Mouse (Mus musculus): ENCODE results near the gene Tmem238. TPM values are rescaled to one million over a fixed set of nuclear protein-coding genes. Genes with fewer than 3 reads are reported as not detected.

Gene Tmem238
- polyA plus RNA-seq, 1 experiment from 2014 or later = 5.8 TPM

- WGBS = 32% methylated on average over 5 of the region's 5 CpGs
- Histone ChIP-seq H3K27me3 (ENCODE audit: control insufficient read depth, insufficient read depth, low read length) (peaks cover 49% of the 10 kb centered on the region), H3K4me3 (ENCODE audit: low read length) (no peak overlapping the region), H3K4me1 (ENCODE audit: control insufficient read depth, insufficient read depth, low read length) (peaks cover 5% of the 10 kb centered on the region; the same call in 1 of the 2 replicates), H3K4me2 (ENCODE audit: low read depth, low read length) (no peak overlapping the region), H3K27ac (ENCODE audit: low read length) (no peak overlapping the region), H3K36me3 (ENCODE audit: control insufficient read depth, insufficient read depth) (no peaks in the 10 kb centered on the region), H3K9me3 (replicated peaks; ENCODE audit: control insufficient read depth, low read length) (no peaks in the 10 kb centered on the region), H3K9ac (ENCODE audit: low read length) (no peak overlapping the region)
- no peak for ATAC-seq (replicated peaks; ENCODE audit: extremely low read depth, insufficient read depth, low FRiP score)
Observed at GRCm38 (mm10) chr7:4779921-4780320, 9.5 kb downstream of the Tmem238 start.

- WGBS = 7% methylated on average over 17 of the region's 20 CpGs
- no peaks in the 10 kb centered on the region for H3K36me3 ChIP-seq (ENCODE audit: control insufficient read depth, insufficient read depth)
- H3K4me2 ChIP-seq (ENCODE audit: low read depth, low read length) = no peak overlapping the region
- ATAC-seq (replicated peaks; ENCODE audit: extremely low read depth, insufficient read depth, low FRiP score) = no peak
- H3K9ac ChIP-seq (ENCODE audit: low read length) = no peak overlapping the region
- H3K9me3 ChIP-seq (replicated peaks; ENCODE audit: control insufficient read depth, low read length) = no peaks in the 10 kb centered on the region
- H3K4me3 ChIP-seq (ENCODE audit: low read length) = no peak overlapping the region
- peaks cover 55% of the 10 kb centered on the region for H3K27me3 ChIP-seq (ENCODE audit: control insufficient read depth, insufficient read depth, low read length)
- peaks cover 5% of the 10 kb centered on the region; the same call in 1 of the 2 replicates for H3K4me1 ChIP-seq (ENCODE audit: control insufficient read depth, insufficient read depth, low read length)
- no peak overlapping the region for H3K27ac ChIP-seq (ENCODE audit: low read length)
Observed at GRCm38 (mm10) chr7:4777851-4778637, 11.4 kb downstream of the Tmem238 start.

- Histone ChIP-seq H3K4me2 (ENCODE audit: low read depth, low read length) (peak overlapping the region; percentile 58), H3K9ac (ENCODE audit: low read length) (no peak overlapping the region; the same call in 1 of the 2 replicates), H3K27ac (ENCODE audit: low read length) (no peak overlapping the region), H3K9me3 (replicated peaks; ENCODE audit: control insufficient read depth, low read length) (no peaks in the 10 kb centered on the region), H3K27me3 (ENCODE audit: control insufficient read depth, insufficient read depth, low read length) (peaks cover 53% of the 10 kb centered on the region), H3K4me1 (ENCODE audit: control insufficient read depth, insufficient read depth, low read length) (peaks cover 5% of the 10 kb centered on the region; the same call in 1 of the 2 replicates), H3K4me3 (ENCODE audit: low read length) (peak overlapping the region; percentile 41), H3K36me3 (ENCODE audit: control insufficient read depth, insufficient read depth) (no peaks in the 10 kb centered on the region)
- WGBS = 1% methylated on average over 43 of the region's 56 CpGs
- ATAC-seq (replicated peaks; ENCODE audit: extremely low read depth, insufficient read depth, low FRiP score) = peak; percentile 61
Observed at GRCm38 (mm10) chr7:4776861-4777830, 12.3 kb downstream of the Tmem238 start.

GRCm38 (mm10) chr7:4776131-4776530, 13.3 kb downstream of the Tmem238 start:
- H3K27me3 ChIP-seq (ENCODE audit: control insufficient read depth, insufficient read depth, low read length) = peaks cover 53% of the 10 kb centered on the region
- WGBS = 31% methylated on average over 10 of the region's 10 CpGs
- no peak overlapping the region for H3K9ac ChIP-seq (ENCODE audit: low read length)
- H3K4me2 ChIP-seq (ENCODE audit: low read depth, low read length) = no peak overlapping the region
- peaks cover 5% of the 10 kb centered on the region; the same call in 1 of the 2 replicates for H3K4me1 ChIP-seq (ENCODE audit: control insufficient read depth, insufficient read depth, low read length)
- no peak overlapping the region for H3K4me3 ChIP-seq (ENCODE audit: low read length)
- no peak overlapping the region for H3K27ac ChIP-seq (ENCODE audit: low read length)
- ATAC-seq (replicated peaks; ENCODE audit: extremely low read depth, insufficient read depth, low FRiP score) = no peak
- H3K36me3 ChIP-seq (ENCODE audit: control insufficient read depth, insufficient read depth) = no peaks in the 10 kb centered on the region
- H3K9me3 ChIP-seq (replicated peaks; ENCODE audit: control insufficient read depth, low read length) = no peaks in the 10 kb centered on the region

GRCm38 (mm10) chr7:4771202-4771601, 18.3 kb downstream of the Tmem238 start, which contains the start of gene Fam71e2:
Gene Fam71e2, minus strand, starts transcription at chr7:4771302.
- Histone ChIP-seq H3K4me2 (ENCODE audit: low read depth, low read length) (no peak within 1 kb of the TSS), H3K4me1 (ENCODE audit: control insufficient read depth, insufficient read depth, low read length) (no peaks in the 10 kb centered on the region), H3K27me3 (ENCODE audit: control insufficient read depth, insufficient read depth, low read length) (peaks cover 22% of the 10 kb centered on the region), H3K4me3 (ENCODE audit: low read length) (no peak within 1 kb of the TSS), H3K9me3 (replicated peaks; ENCODE audit: control insufficient read depth, low read length) (no peaks in the 10 kb centered on the region), H3K36me3 (ENCODE audit: control insufficient read depth, insufficient read depth) (no peaks in the 10 kb centered on the region), H3K9ac (ENCODE audit: low read length) (no peak within 1 kb of the TSS), H3K27ac (ENCODE audit: low read length) (no peak within 1 kb of the TSS)
- ATAC-seq (replicated peaks; ENCODE audit: extremely low read depth, insufficient read depth, low FRiP score) = no peak
- 63% methylated on average over 3 of the region's 5 CpGs for WGBS

GRCm38 (mm10) chr7:4764946-4765710, 24.3 kb downstream of the Tmem238 start:
- H3K4me1 ChIP-seq (ENCODE audit: control insufficient read depth, insufficient read depth, low read length) = no peaks in the 10 kb centered on the region
- no peak overlapping the region for H3K4me3 ChIP-seq (ENCODE audit: low read length)
- no peak overlapping the region for H3K4me2 ChIP-seq (ENCODE audit: low read depth, low read length)
- H3K9ac ChIP-seq (ENCODE audit: low read length) = no peak overlapping the region
- no peaks in the 10 kb centered on the region for H3K9me3 ChIP-seq (replicated peaks; ENCODE audit: control insufficient read depth, low read length)
- 33% methylated on average over 4 of the region's 4 CpGs for WGBS
- H3K27ac ChIP-seq (ENCODE audit: low read length) = no peak overlapping the region
- no peaks in the 10 kb centered on the region for H3K36me3 ChIP-seq (ENCODE audit: control insufficient read depth, insufficient read depth)
- ATAC-seq (replicated peaks; ENCODE audit: extremely low read depth, insufficient read depth, low FRiP score) = no peak
- peaks cover 1% of the 10 kb centered on the region; the same call in 1 of the 2 replicates for H3K27me3 ChIP-seq (ENCODE audit: control insufficient read depth, insufficient read depth, low read length)

- Histone ChIP-seq H3K9ac (ENCODE audit: low read length) (no peak overlapping the region), H3K4me3 (ENCODE audit: low read length) (no peak overlapping the region), H3K27ac (ENCODE audit: low read length) (no peak overlapping the region), H3K9me3 (replicated peaks; ENCODE audit: control insufficient read depth, low read length) (no peaks in the 10 kb centered on the region), H3K4me2 (ENCODE audit: low read depth, low read length) (no peak overlapping the region), H3K4me1 (ENCODE audit: control insufficient read depth, insufficient read depth, low read length) (no peaks in the 10 kb centered on the region), H3K27me3 (ENCODE audit: control insufficient read depth, insufficient read depth, low read length) (no peaks in the 10 kb centered on the region), H3K36me3 (ENCODE audit: control insufficient read depth, insufficient read depth) (no peaks in the 10 kb centered on the region)
- WGBS = 38% methylated on average over 1 of the region's 1 CpGs
- no peak for ATAC-seq (replicated peaks; ENCODE audit: extremely low read depth, insufficient read depth, low FRiP score)
Observed at GRCm38 (mm10) chr7:4759670-4760069, 29.8 kb downstream of the Tmem238 start.

- Histone ChIP-seq H3K9ac (ENCODE audit: low read length) (peak within 1 kb of the TSS; percentile 46), H3K4me2 (ENCODE audit: low read depth, low read length) (peak within 1 kb of the TSS; percentile 62), H3K27ac (ENCODE audit: low read length) (no peak within 1 kb of the TSS), H3K36me3 (ENCODE audit: control insufficient read depth, insufficient read depth) (no peaks in the 10 kb centered on the region), H3K27me3 (ENCODE audit: control insufficient read depth, insufficient read depth, low read length) (no peaks in the 10 kb centered on the region), H3K9me3 (replicated peaks; ENCODE audit: control insufficient read depth, low read length) (no peaks in the 10 kb centered on the region), H3K4me3 (ENCODE audit: low read length) (peak within 1 kb of the TSS; percentile 42), H3K4me1 (ENCODE audit: control insufficient read depth, insufficient read depth, low read length) (peaks cover 16% of the 10 kb centered on the region)
- ATAC-seq (replicated peaks; ENCODE audit: extremely low read depth, insufficient read depth, low FRiP score) = peak; percentile 90
- 3% methylated on average over 24 of the region's 24 CpGs for WGBS
Observed at GRCm38 (mm10) chr7:4752821-4753570, 36.5 kb downstream of the Tmem238 start, which contains the start of gene Cox6b2. Gene Cox6b2, minus strand, starts transcription at chr7:4753094.
